Mouse (Mus musculus): ENCODE data around the gene Opcml. TPM values are rescaled to one million over a fixed set of nuclear protein-coding genes. Genes with fewer than 3 reads are reported as not detected.

Opcml gene
- polyA plus RNA-seq, 1 experiment = 1.3 TPM

GRCm38 (mm10) chr9:28402770-28403650 lies 612.4 kb downstream of the Opcml start:
- 2% methylated on average over 56 of the region's 56 CpGs for WGBS
- no peaks in the 10 kb centered on the region for H3K4me1 ChIP-seq (ENCODE audit: control insufficient read depth, insufficient read depth, low read length)
- no peak overlapping the region; the same call in 1 of the 2 replicates for H3K27ac ChIP-seq (ENCODE audit: control insufficient read depth, insufficient read depth, low read depth, low read length, poor library complexity)
- no peak overlapping the region for H3K4me3 ChIP-seq (replicated peaks; ENCODE audit: control insufficient read depth, low read depth, low read length)
- TF ChIP-seq POLR2A (IDR thresholded peaks at IDR 0.05; ENCODE audit: borderline replicate concordance, control insufficient read depth, low read depth, low read length) (no peak), CTCF (IDR thresholded peaks at IDR 0.05; ENCODE audit: control insufficient read depth, insufficient read depth, low read length) (no peak)

GRCm38 (mm10) chr9:28403831-28404562 lies 613.4 kb downstream of the Opcml start:
- Histone ChIP-seq H3K4me3 (replicated peaks; ENCODE audit: control insufficient read depth, low read depth, low read length) (no peak overlapping the region), H3K27ac (ENCODE audit: control insufficient read depth, insufficient read depth, low read depth, low read length, poor library complexity) (no peak overlapping the region), H3K4me1 (ENCODE audit: control insufficient read depth, insufficient read depth, low read length) (no peaks in the 10 kb centered on the region)
- 3% methylated on average over 30 of the region's 30 CpGs for WGBS
- no peak for TF ChIP-seq POLR2A (IDR thresholded peaks at IDR 0.05; ENCODE audit: borderline replicate concordance, control insufficient read depth, low read depth, low read length)
- TF ChIP-seq CTCF (IDR thresholded peaks at IDR 0.05; ENCODE audit: control insufficient read depth, insufficient read depth, low read length) = no peak

GRCm38 (mm10) chr9:28404616-28405015 lies 614.0 kb downstream of the Opcml start:
- 65% methylated on average over 8 of the region's 8 CpGs for WGBS
- TF ChIP-seq POLR2A (IDR thresholded peaks at IDR 0.05; ENCODE audit: borderline replicate concordance, control insufficient read depth, low read depth, low read length) = no peak
- no peak for TF ChIP-seq CTCF (IDR thresholded peaks at IDR 0.05; ENCODE audit: control insufficient read depth, insufficient read depth, low read length)
- H3K4me3 ChIP-seq (replicated peaks; ENCODE audit: control insufficient read depth, low read depth, low read length) = no peak overlapping the region

GRCm38 (mm10) chr9:28405816-28406215 lies 615.2 kb downstream of the Opcml start:
- H3K27ac ChIP-seq (ENCODE audit: control insufficient read depth, insufficient read depth, low read depth, low read length, poor library complexity) = no peak overlapping the region
- TF ChIP-seq CTCF (IDR thresholded peaks at IDR 0.05; ENCODE audit: control insufficient read depth, insufficient read depth, low read length) (no peak), POLR2A (IDR thresholded peaks at IDR 0.05; ENCODE audit: borderline replicate concordance, control insufficient read depth, low read depth, low read length) (no peak)
- H3K4me3 ChIP-seq (replicated peaks; ENCODE audit: control insufficient read depth, low read depth, low read length) = no peak overlapping the region
- 0% methylated on average over 1 of the region's 1 CpGs for WGBS
- no peaks in the 10 kb centered on the region for H3K4me1 ChIP-seq (ENCODE audit: control insufficient read depth, insufficient read depth, low read length)

More at GRCm38 (mm10) chr9:28404616-28405015, 614.0 kb downstream of the Opcml start:
- no peak overlapping the region for H3K27ac ChIP-seq (ENCODE audit: control insufficient read depth, insufficient read depth, low read depth, low read length, poor library complexity)
- no peaks in the 10 kb centered on the region for H3K4me1 ChIP-seq (ENCODE audit: control insufficient read depth, insufficient read depth, low read length)

GRCm38 (mm10) chr9:28420808-28421207 lies 630.2 kb downstream of the Opcml start:
- WGBS = 81% methylated on average over 5 of the region's 5 CpGs
- TF ChIP-seq POLR2A (IDR thresholded peaks at IDR 0.05; ENCODE audit: borderline replicate concordance, control insufficient read depth, low read depth, low read length) (no peak), CTCF (IDR thresholded peaks at IDR 0.05; ENCODE audit: control insufficient read depth, insufficient read depth, low read length) (no peak)
- Histone ChIP-seq H3K27ac (ENCODE audit: control insufficient read depth, insufficient read depth, low read depth, low read length, poor library complexity) (no peak overlapping the region), H3K4me1 (ENCODE audit: control insufficient read depth, insufficient read depth, low read length) (no peaks in the 10 kb centered on the region), H3K4me3 (replicated peaks; ENCODE audit: control insufficient read depth, low read depth, low read length) (no peak overlapping the region)

GRCm38 (mm10) chr9:28423407-28423806 lies 632.8 kb downstream of the Opcml start:
- no peak for TF ChIP-seq POLR2A (IDR thresholded peaks at IDR 0.05; ENCODE audit: borderline replicate concordance, control insufficient read depth, low read depth, low read length)
- Histone ChIP-seq H3K4me3 (replicated peaks; ENCODE audit: control insufficient read depth, low read depth, low read length) (no peak overlapping the region), H3K27ac (ENCODE audit: control insufficient read depth, insufficient read depth, low read depth, low read length, poor library complexity) (no peak overlapping the region), H3K4me1 (ENCODE audit: control insufficient read depth, insufficient read depth, low read length) (no peaks in the 10 kb centered on the region)
- 63% methylated on average over 12 of the region's 12 CpGs for WGBS

GRCm38 (mm10) chr9:28432159-28432558 lies 641.6 kb downstream of the Opcml start:
- no peak overlapping the region for H3K4me3 ChIP-seq (replicated peaks; ENCODE audit: control insufficient read depth, low read depth, low read length)
- H3K27ac ChIP-seq (ENCODE audit: control insufficient read depth, insufficient read depth, low read depth, low read length, poor library complexity) = no peak overlapping the region
- no peaks in the 10 kb centered on the region for H3K4me1 ChIP-seq (ENCODE audit: control insufficient read depth, insufficient read depth, low read length)
- WGBS = 77% methylated on average over 8 of the region's 8 CpGs
- TF ChIP-seq CTCF (IDR thresholded peaks at IDR 0.05; ENCODE audit: control insufficient read depth, insufficient read depth, low read length) (no peak), POLR2A (IDR thresholded peaks at IDR 0.05; ENCODE audit: borderline replicate concordance, control insufficient read depth, low read depth, low read length) (no peak)

- no peak for TF ChIP-seq POLR2A (IDR thresholded peaks at IDR 0.05; ENCODE audit: borderline replicate concordance, control insufficient read depth, low read depth, low read length)
- no peak for TF ChIP-seq CTCF (IDR thresholded peaks at IDR 0.05; ENCODE audit: control insufficient read depth, insufficient read depth, low read length)
- WGBS = 75% methylated on average over 4 of the region's 4 CpGs
These were observed 648.2 kb downstream of the Opcml start for GRCm38 (mm10) chr9:28438752-28439151.

More at GRCm38 (mm10) chr9:28438752-28439151, 648.2 kb downstream of the Opcml start:
- Histone ChIP-seq H3K27ac (ENCODE audit: control insufficient read depth, insufficient read depth, low read depth, low read length, poor library complexity) (no peak overlapping the region), H3K4me1 (ENCODE audit: control insufficient read depth, insufficient read depth, low read length) (no peaks in the 10 kb centered on the region), H3K4me3 (replicated peaks; ENCODE audit: control insufficient read depth, low read depth, low read length) (no peak overlapping the region)
